In genomic region chr2:25292054-25292544, GRCm38 (mm10) we compare ENCODE assay signal across 8 mouse cellular contexts. TPM values are rescaled to one million over a fixed set of nuclear protein-coding genes. Genes with fewer than 3 reads are reported as not detected.
A peak's percentile ranks its signal among the peaks of the same experiment; 100 is the strongest.
DNase-seq lines count a peak whose midpoint lies in the region; ATAC-seq and TF ChIP-seq lines count a peak whose summit lies in the region.

No protein-coding gene starts in this region.

- H3K9me3 ChIP-seq in embryonic facial prominence, embryonic 14.5 days (ENCODE audit: control insufficient read depth, low read length), result no peaks in the 10 kb centered on the region
- no peaks in the 10 kb centered on the region for H3K9me3 ChIP-seq in hindbrain, embryonic 13.5 days
- no peaks in the 10 kb centered on the region for H3K9me3 ChIP-seq in liver, embryonic 15.5 days (replicated peaks)
- no peaks in the 10 kb centered on the region for H3K9me3 ChIP-seq in stomach, embryonic 15.5 days

- peak overlapping the region; percentile 46; the same call in 1 of the 2 replicates for H3K9ac ChIP-seq in embryonic facial prominence, embryonic 14.5 days (ENCODE audit: low read depth, low read length)
- H3K9ac ChIP-seq in hindbrain, embryonic 13.5 days, result peak overlapping the region; percentile 65
- H3K9ac ChIP-seq in liver, embryonic 15.5 days, result no peak overlapping the region
- no peak overlapping the region for H3K9ac ChIP-seq in stomach, embryonic 15.5 days

- peak overlapping the region; percentile 92 for H3K27ac ChIP-seq in layer of hippocampus, adult 2 months
- H3K27ac ChIP-seq in embryonic facial prominence, embryonic 14.5 days (replicated peaks; ENCODE audit: low read depth, low read length), result no peak overlapping the region
- H3K27ac ChIP-seq in hindbrain, embryonic 13.5 days, result no peak overlapping the region
- H3K27ac ChIP-seq in liver, embryonic 15.5 days (replicated peaks), result no peak overlapping the region
- no peak overlapping the region for H3K27ac ChIP-seq in stomach, embryonic 15.5 days
- H3K27ac ChIP-seq in thymus, adult 2 months (ENCODE audit: control insufficient read depth, insufficient read depth, low read length), result no peak overlapping the region

- no peak for TF ChIP-seq POLR2A in thymus, adult 2 months (IDR thresholded peaks at IDR 0.05; ENCODE audit: control insufficient read depth, extremely low read depth, insufficient read depth, low read length, poor library complexity)

- H3K4me3 ChIP-seq in layer of hippocampus, adult 2 months, result peak overlapping the region; percentile 37
- H3K4me3 ChIP-seq in embryonic facial prominence, embryonic 14.5 days (ENCODE audit: low read depth, low read length), result peak overlapping the region; percentile 38
- peak overlapping the region; percentile 28 for H3K4me3 ChIP-seq in hindbrain, embryonic 13.5 days
- H3K4me3 ChIP-seq in liver, embryonic 15.5 days (replicated peaks), result peak overlapping the region; percentile 37
- H3K4me3 ChIP-seq in stomach, embryonic 15.5 days (replicated peaks), result peak overlapping the region; percentile 38
- no peak overlapping the region for H3K4me3 ChIP-seq in thymus, adult 2 months (ENCODE audit: control insufficient read depth, insufficient read depth, low read length)

- peak overlapping the region; percentile 57 for H3K4me2 ChIP-seq in embryonic facial prominence, embryonic 14.5 days (ENCODE audit: low read depth, low read length)
- peak overlapping the region; percentile 43 for H3K4me2 ChIP-seq in hindbrain, embryonic 13.5 days
- H3K4me2 ChIP-seq in liver, embryonic 15.5 days, result peak overlapping the region; percentile 58
- H3K4me2 ChIP-seq in stomach, embryonic 15.5 days, result peak overlapping the region; percentile 66

- ATAC-seq in embryonic facial prominence, embryonic 14.5 days (ENCODE audit: low read depth), result peak; percentile 48; the same call in 1 of the 2 replicates
- peak; percentile 12; the same call in 1 of the 2 replicates for ATAC-seq in hindbrain, embryonic 13.5 days (ENCODE audit: low FRiP score)
- no peak for ATAC-seq in liver, embryonic 15.5 days (ENCODE audit: insufficient read depth)
- ATAC-seq in stomach, embryonic 15.5 days (ENCODE audit: insufficient read depth, low FRiP score, low read depth), result no peak

- no peaks in the 10 kb centered on the region for H3K36me3 ChIP-seq in embryonic facial prominence, embryonic 14.5 days (ENCODE audit: control insufficient read depth, insufficient read depth, low read length)
- peaks cover 27% of the 10 kb centered on the region for H3K36me3 ChIP-seq in hindbrain, embryonic 13.5 days
- no peaks in the 10 kb centered on the region for H3K36me3 ChIP-seq in liver, embryonic 15.5 days (replicated peaks)
- H3K36me3 ChIP-seq in stomach, embryonic 15.5 days, result no peaks in the 10 kb centered on the region
- H3K36me3 ChIP-seq in thymus, adult 2 months (ENCODE audit: control insufficient read depth, insufficient read depth, low read length), result no peaks in the 10 kb centered on the region

- peak in 1 of 2 experiments; percentile 11 for DNase-seq in layer of hippocampus, adult 2 months (ENCODE audit: low spot score in 2 of 2)
- DNase-seq in layer of hippocampus, adult 9-11 months, result no peak
- no peak for DNase-seq in embryonic facial prominence, embryonic 14.5 days (ENCODE audit: low spot score)
- no peak for DNase-seq in urinary bladder, adult 2 months (ENCODE audit: low spot score)
- no peak for DNase-seq in thymus, adult 2 months

- H3K27me3 ChIP-seq in embryonic facial prominence, embryonic 14.5 days (replicated peaks; ENCODE audit: control insufficient read depth, insufficient read depth, low read length), result peaks cover 70% of the 10 kb centered on the region
- peaks cover 100% of the 10 kb centered on the region for H3K27me3 ChIP-seq in hindbrain, embryonic 13.5 days
- peaks cover 93% of the 10 kb centered on the region for H3K27me3 ChIP-seq in liver, embryonic 15.5 days
- peaks cover 62% of the 10 kb centered on the region for H3K27me3 ChIP-seq in stomach, embryonic 15.5 days (replicated peaks)
- H3K27me3 ChIP-seq in thymus, adult 2 months (ENCODE audit: control insufficient read depth, insufficient read depth, low read length), result peaks cover 17% of the 10 kb centered on the region

- 4% methylated on average over 22 of the region's 43 CpGs for WGBS in embryonic facial prominence, embryonic 14.5 days
- 4% methylated on average over 37 of the region's 43 CpGs for WGBS in hindbrain, embryonic 13.5 days
- WGBS in liver, embryonic 15.5 days (ENCODE audit: insufficient replicate concordance), result 8% methylated on average over 38 of the region's 43 CpGs
- WGBS in stomach, embryonic 15.5 days, result 5% methylated on average over 40 of the region's 43 CpGs
- 11% methylated on average over 43 of the region's 43 CpGs for WGBS in thymus, adult 2 months

- H3K4me1 ChIP-seq in embryonic facial prominence, embryonic 14.5 days (ENCODE audit: control insufficient read depth, insufficient read depth, low read length), result 0 out of 2 replicates have a peak, but pooled peaks cover 4% of the 10 kb centered on the region
- H3K4me1 ChIP-seq in hindbrain, embryonic 13.5 days (replicated peaks), result peaks cover 40% of the 10 kb centered on the region
- peaks cover 14% of the 10 kb centered on the region for H3K4me1 ChIP-seq in liver, embryonic 15.5 days (replicated peaks)
- peaks cover 37% of the 10 kb centered on the region for H3K4me1 ChIP-seq in stomach, embryonic 15.5 days
- H3K4me1 ChIP-seq in thymus, adult 2 months (replicated peaks; ENCODE audit: control insufficient read depth, insufficient read depth, low read length), result no peaks in the 10 kb centered on the region

- TF ChIP-seq CTCF in layer of hippocampus, adult 2 months (conservative IDR thresholded peaks at IDR 0.05), result no peak
- TF ChIP-seq CTCF in thymus, adult 2 months (IDR thresholded peaks at IDR 0.05; ENCODE audit: borderline replicate concordance, control insufficient read depth, extremely low read depth, insufficient read depth, low read length, poor library complexity), result no peak

RNA-seq across cellular contexts. Expression of gene Lrrc26, which starts 2.4 kb away (rescaled TPM):
- not detected for total RNA-seq in layer of hippocampus, adult 2 months (2021)
- 2.3 and 5.1 TPM in 2 replicates for polyA plus RNA-seq in embryonic facial prominence, embryonic 14.5 days (2014; fragmentation: Nextera tagmentation; extraction: Ambion mirVana)
- 0.22 TPM in 1 of 2 replicates, not detected in the other for polyA plus RNA-seq in hindbrain, embryonic 13.5 days (2015; fragmentation: Nextera tagmentation; extraction: Ambion mirVana)
- not detected in 2 replicates for polyA plus RNA-seq in liver, embryonic 15.5 days (2015; fragmentation: Nextera tagmentation; extraction: Ambion mirVana)
- polyA plus RNA-seq in stomach, embryonic 15.5 days (2015; fragmentation: Nextera tagmentation; extraction: Ambion mirVana), result 4.4 and 6.9 TPM in 2 replicates
- polyA plus RNA-seq in urinary bladder, adult 2 months (2012; rRNA removed), result 7.0 and 8.2 TPM in 2 replicates
- 1.0 and 1.6 TPM in 2 replicates for polyA plus RNA-seq in thymus, adult 2 months (2012; rRNA removed)

RNA-seq across cellular contexts. Expression of gene Tmem210, which starts 4.2 kb away (rescaled TPM):
- total RNA-seq in layer of hippocampus, adult 2 months (2021), result not detected
- polyA plus RNA-seq in embryonic facial prominence, embryonic 14.5 days (2014; fragmentation: Nextera tagmentation; extraction: Ambion mirVana), result not detected in 2 replicates
- not detected in 2 replicates for polyA plus RNA-seq in hindbrain, embryonic 13.5 days (2015; fragmentation: Nextera tagmentation; extraction: Ambion mirVana)
- polyA plus RNA-seq in liver, embryonic 15.5 days (2015; fragmentation: Nextera tagmentation; extraction: Ambion mirVana), result not detected in 2 replicates
- not detected in 2 replicates for polyA plus RNA-seq in stomach, embryonic 15.5 days (2015; fragmentation: Nextera tagmentation; extraction: Ambion mirVana)
- not detected in 2 replicates for polyA plus RNA-seq in urinary bladder, adult 2 months (2012; rRNA removed)
- 0.35 TPM in 1 of 2 replicates, not detected in the other for polyA plus RNA-seq in thymus, adult 2 months (2012; rRNA removed)

RNA-seq across cellular contexts. Expression of gene Anapc2, which starts 19.8 kb away (rescaled TPM):
- total RNA-seq in layer of hippocampus, adult 2 months (2021), result 10 to 100 TPM; 84.6 to 84.7 TPM
- 104 and 113 TPM in 2 replicates for polyA plus RNA-seq in embryonic facial prominence, embryonic 14.5 days (2014; fragmentation: Nextera tagmentation; extraction: Ambion mirVana)
- polyA plus RNA-seq in hindbrain, embryonic 13.5 days (2015; fragmentation: Nextera tagmentation; extraction: Ambion mirVana), result 143 TPM in 2 replicates
- 41.7 and 45.0 TPM in 2 replicates for polyA plus RNA-seq in liver, embryonic 15.5 days (2015; fragmentation: Nextera tagmentation; extraction: Ambion mirVana)
- 108 and 114 TPM in 2 replicates for polyA plus RNA-seq in stomach, embryonic 15.5 days (2015; fragmentation: Nextera tagmentation; extraction: Ambion mirVana)
- polyA plus RNA-seq in urinary bladder, adult 2 months (2012; rRNA removed), result 84.5 and 88.3 TPM in 2 replicates
- 141 and 144 TPM in 2 replicates for polyA plus RNA-seq in thymus, adult 2 months (2012; rRNA removed)

RNA-seq across cellular contexts. Expression of gene Ssna1, which starts 19.9 kb away (rescaled TPM):
- total RNA-seq in layer of hippocampus, adult 2 months (2021), result 10 to 100 TPM; 64.5 to 69.3 TPM
- polyA plus RNA-seq in embryonic facial prominence, embryonic 14.5 days (2014; fragmentation: Nextera tagmentation; extraction: Ambion mirVana), result 227 and 240 TPM in 2 replicates
- 189 and 199 TPM in 2 replicates for polyA plus RNA-seq in hindbrain, embryonic 13.5 days (2015; fragmentation: Nextera tagmentation; extraction: Ambion mirVana)
- polyA plus RNA-seq in liver, embryonic 15.5 days (2015; fragmentation: Nextera tagmentation; extraction: Ambion mirVana), result 116 and 124 TPM in 2 replicates
- 209 TPM in 2 replicates for polyA plus RNA-seq in stomach, embryonic 15.5 days (2015; fragmentation: Nextera tagmentation; extraction: Ambion mirVana)
- polyA plus RNA-seq in urinary bladder, adult 2 months (2012; rRNA removed), result 58.8 and 84.8 TPM in 2 replicates
- polyA plus RNA-seq in thymus, adult 2 months (2012; rRNA removed), result 164 and 182 TPM in 2 replicates

RNA-seq across cellular contexts. Expression of gene Grin1, which starts 26.9 kb away (rescaled TPM):
- 100 to 1,000 TPM; 443 to 449 TPM for total RNA-seq in layer of hippocampus, adult 2 months (2021)
- polyA plus RNA-seq in embryonic facial prominence, embryonic 14.5 days (2014; fragmentation: Nextera tagmentation; extraction: Ambion mirVana), result 1.7 and 1.8 TPM in 2 replicates
- polyA plus RNA-seq in hindbrain, embryonic 13.5 days (2015; fragmentation: Nextera tagmentation; extraction: Ambion mirVana), result 22.5 and 24.5 TPM in 2 replicates
- not detected in 2 replicates for polyA plus RNA-seq in liver, embryonic 15.5 days (2015; fragmentation: Nextera tagmentation; extraction: Ambion mirVana)
- polyA plus RNA-seq in stomach, embryonic 15.5 days (2015; fragmentation: Nextera tagmentation; extraction: Ambion mirVana), result 1.3 and 1.9 TPM in 2 replicates
- polyA plus RNA-seq in urinary bladder, adult 2 months (2012; rRNA removed), result 1.1 TPM in 2 replicates
- 0.50 TPM in 2 replicates for polyA plus RNA-seq in thymus, adult 2 months (2012; rRNA removed)

Comparison
In these comparisons a context has a peak if more than half of its experiments do, and no peak if none do; other contexts are left out.
1. ATAC-seq: peak in embryonic facial prominence, embryonic 14.5 days (single experiment) and hindbrain, embryonic 13.5 days (single experiment); none in liver, embryonic 15.5 days (single experiment) and stomach, embryonic 15.5 days (single experiment).
2. H3K9ac ChIP-seq: peak in embryonic facial prominence, embryonic 14.5 days (single experiment) and hindbrain, embryonic 13.5 days (single experiment); none in liver, embryonic 15.5 days (single experiment) and stomach, embryonic 15.5 days (single experiment).
3. Peak in every context shown above with its lines, with median percentiles within 50 percentile points of each other: H3K4me2 ChIP-seq.